Mouse (Mus musculus): ENCODE data around the gene Pcsk5. TPM values are rescaled to one million over a fixed set of nuclear protein-coding genes. Genes with fewer than 3 reads are reported as not detected.
"Not testable (repeated sequence)": the region's sequence is repeated elsewhere in the genome, so short reads cannot be mapped to it uniquely, and the experiment has no call there.

Gene Pcsk5
- polyA plus RNA-seq, 1 experiment from 2014 or later: 1.2 TPM

GRCm38 (mm10) chr19:17496131-17496530 is 341.3 kb downstream of the Pcsk5 start:
- Histone ChIP-seq H3K4me2 (no peak overlapping the region), H3K4me1 (replicated peaks) (no peaks in the 10 kb centered on the region), H3K27me3 (no peaks in the 10 kb centered on the region), H3K9me3 (replicated peaks) (no peaks in the 10 kb centered on the region), H3K36me3 (no peaks in the 10 kb centered on the region), H3K9ac (no peak overlapping the region), H3K27ac (no peak overlapping the region), H3K4me3 (replicated peaks) (no peak overlapping the region)
- ATAC-seq (ENCODE audit: low read depth) (no peak), DNase-seq (no peak)
- WGBS (ENCODE audit: insufficient replicate concordance): 62% methylated on average over 1 of the region's 1 CpGs

- Histone ChIP-seq H3K27ac (no peak overlapping the region), H3K4me3 (replicated peaks) (no peak overlapping the region), H3K4me2 (no peak overlapping the region), H3K4me1 (replicated peaks) (0 out of 2 replicates have a peak, but pooled peaks cover 2% of the 10 kb centered on the region), H3K27me3 (no peaks in the 10 kb centered on the region), H3K9me3 (replicated peaks) (no peaks in the 10 kb centered on the region), H3K9ac (no peak overlapping the region), H3K36me3 (no peaks in the 10 kb centered on the region)
- 71% methylated on average over 9 of the region's 9 CpGs for WGBS (ENCODE audit: insufficient replicate concordance)
- ATAC-seq (ENCODE audit: low read depth) (no peak), DNase-seq (no peak)
These were observed 345.4 kb downstream of the Pcsk5 start for GRCm38 (mm10) chr19:17491822-17492544.

GRCm38 (mm10) chr19:17491322-17491721 is 346.1 kb downstream of the Pcsk5 start:
- Histone ChIP-seq H3K9me3 (replicated peaks) (no peaks in the 10 kb centered on the region), H3K4me2 (no peak overlapping the region), H3K4me3 (replicated peaks) (no peak overlapping the region), H3K27me3 (no peaks in the 10 kb centered on the region), H3K9ac (no peak overlapping the region), H3K36me3 (no peaks in the 10 kb centered on the region), H3K4me1 (replicated peaks) (0 out of 2 replicates have a peak, but pooled peaks cover 2% of the 10 kb centered on the region), H3K27ac (no peak overlapping the region)
- WGBS (ENCODE audit: insufficient replicate concordance): 60% methylated on average over 3 of the region's 3 CpGs
- DNase-seq (no peak), ATAC-seq (ENCODE audit: low read depth) (no peak; the same call in 1 of the 2 replicates)

GRCm38 (mm10) chr19:17489866-17490141 is 347.6 kb downstream of the Pcsk5 start:
- Histone ChIP-seq H3K4me1 (replicated peaks) (0 out of 2 replicates have a peak, but pooled peaks cover 2% of the 10 kb centered on the region), H3K36me3 (no peaks in the 10 kb centered on the region), H3K27me3 (no peaks in the 10 kb centered on the region), H3K9me3 (replicated peaks) (no peaks in the 10 kb centered on the region), H3K9ac (no peak overlapping the region), H3K4me3 (replicated peaks) (no peak overlapping the region), H3K27ac (no peak overlapping the region), H3K4me2 (no peak overlapping the region)
- ATAC-seq (ENCODE audit: low read depth) (no peak), DNase-seq (no peak)
- 52% methylated on average over 3 of the region's 3 CpGs for WGBS (ENCODE audit: insufficient replicate concordance)

- no peak overlapping the region for H3K4me2 ChIP-seq
- 60% methylated on average over 17 of the region's 17 CpGs for WGBS (ENCODE audit: insufficient replicate concordance)
These were observed 348.2 kb downstream of the Pcsk5 start for GRCm38 (mm10) chr19:17489041-17489865.

GRCm38 (mm10) chr19:17482126-17482790 is 355.2 kb downstream of the Pcsk5 start:
- Histone ChIP-seq H3K4me1 (replicated peaks) (no peaks in the 10 kb centered on the region), H3K9me3 (replicated peaks) (no peaks in the 10 kb centered on the region), H3K27ac (no peak overlapping the region), H3K36me3 (no peaks in the 10 kb centered on the region), H3K4me3 (replicated peaks) (no peak overlapping the region), H3K27me3 (no peaks in the 10 kb centered on the region), H3K9ac (no peak overlapping the region), H3K4me2 (no peak overlapping the region)
- DNase-seq (no peak), ATAC-seq (ENCODE audit: low read depth) (no peak)
- WGBS (ENCODE audit: insufficient replicate concordance): 48% methylated on average over 6 of the region's 6 CpGs

More at GRCm38 (mm10) chr19:17489041-17489865, 348.2 kb downstream of the Pcsk5 start:
- H3K9me3 ChIP-seq (replicated peaks): no peaks in the 10 kb centered on the region
- 0 out of 2 replicates have a peak, but pooled peaks cover 2% of the 10 kb centered on the region for H3K4me1 ChIP-seq (replicated peaks)
- ATAC-seq (ENCODE audit: low read depth) (no peak), DNase-seq (no peak)
- no peak overlapping the region for H3K4me3 ChIP-seq (replicated peaks)
- no peak overlapping the region for H3K9ac ChIP-seq
- no peaks in the 10 kb centered on the region for H3K27me3 ChIP-seq
- no peaks in the 10 kb centered on the region for H3K36me3 ChIP-seq
- no peak overlapping the region for H3K27ac ChIP-seq

- 79% methylated on average over 5 of the region's 5 CpGs for WGBS (ENCODE audit: insufficient replicate concordance)
- H3K4me2 ChIP-seq: no peak overlapping the region
- no peak overlapping the region for H3K4me3 ChIP-seq (replicated peaks)
- no peak for DNase-seq
- no peaks in the 10 kb centered on the region for H3K4me1 ChIP-seq (replicated peaks)
- H3K9ac ChIP-seq: no peak overlapping the region
- H3K9me3 ChIP-seq (replicated peaks): no peaks in the 10 kb centered on the region
- no peak for ATAC-seq (ENCODE audit: low read depth)
- no peaks in the 10 kb centered on the region for H3K36me3 ChIP-seq
- no peak overlapping the region for H3K27ac ChIP-seq
- H3K27me3 ChIP-seq: no peaks in the 10 kb centered on the region
These were observed 358.0 kb downstream of the Pcsk5 start for GRCm38 (mm10) chr19:17479471-17479870.

GRCm38 (mm10) chr19:17476021-17476420 is 361.4 kb downstream of the Pcsk5 start:
- Histone ChIP-seq H3K9ac (no peak overlapping the region), H3K4me1 (replicated peaks) (no peaks in the 10 kb centered on the region), H3K4me3 (replicated peaks) (no peak overlapping the region), H3K4me2 (no peak overlapping the region), H3K27ac (no peak overlapping the region), H3K27me3 (no peaks in the 10 kb centered on the region), H3K9me3 (replicated peaks) (no peaks in the 10 kb centered on the region), H3K36me3 (no peaks in the 10 kb centered on the region)
- DNase-seq (no peak), ATAC-seq (ENCODE audit: low read depth) (no peak)
- 61% methylated on average over 5 of the region's 5 CpGs for WGBS (ENCODE audit: insufficient replicate concordance)

GRCm38 (mm10) chr19:17473138-17473537 is 364.3 kb downstream of the Pcsk5 start:
- not testable (repeated sequence) for H3K4me1 ChIP-seq (replicated peaks); H3K4me2 ChIP-seq; H3K9me3 ChIP-seq (replicated peaks); ATAC-seq (ENCODE audit: low read depth); H3K4me3 ChIP-seq (replicated peaks); H3K27me3 ChIP-seq; H3K9ac ChIP-seq; DNase-seq; H3K36me3 ChIP-seq; H3K27ac ChIP-seq
- WGBS (ENCODE audit: insufficient replicate concordance): 52% methylated on average over 2 of the region's 2 CpGs

- no peaks in the 10 kb centered on the region for H3K4me1 ChIP-seq (replicated peaks)
- no peak overlapping the region for H3K4me2 ChIP-seq
- no peak overlapping the region for H3K4me3 ChIP-seq (replicated peaks)
- ATAC-seq (ENCODE audit: low read depth) (no peak), DNase-seq (no peak)
- H3K27ac ChIP-seq: no peak overlapping the region
- H3K36me3 ChIP-seq: no peaks in the 10 kb centered on the region
- no peaks in the 10 kb centered on the region for H3K27me3 ChIP-seq
- H3K9ac ChIP-seq: no peak overlapping the region
- WGBS (ENCODE audit: insufficient replicate concordance): 59% methylated on average over 7 of the region's 7 CpGs
- H3K9me3 ChIP-seq (replicated peaks): no peaks in the 10 kb centered on the region
These were observed 365.6 kb downstream of the Pcsk5 start for GRCm38 (mm10) chr19:17471861-17472260.

GRCm38 (mm10) chr19:17471196-17471595 is 366.2 kb downstream of the Pcsk5 start:
- H3K27ac ChIP-seq: no peak overlapping the region
- ATAC-seq (ENCODE audit: low read depth) (no peak), DNase-seq (no peak)
- no peaks in the 10 kb centered on the region for H3K4me1 ChIP-seq (replicated peaks)
- no peaks in the 10 kb centered on the region for H3K9me3 ChIP-seq (replicated peaks)
- no peak overlapping the region for H3K4me3 ChIP-seq (replicated peaks)
- H3K27me3 ChIP-seq: no peaks in the 10 kb centered on the region
- H3K36me3 ChIP-seq: no peaks in the 10 kb centered on the region
- no peak overlapping the region for H3K9ac ChIP-seq
- H3K4me2 ChIP-seq: no peak overlapping the region
- WGBS (ENCODE audit: insufficient replicate concordance): 54% methylated on average over 4 of the region's 4 CpGs

Measured in liver, embryonic 13.5 days (tissue).